Mouse (Mus musculus) kidney, adult 2 months (tissue): Measurements from ENCODE around the gene Git2. TPM values are rescaled to one million over a fixed set of nuclear protein-coding genes. Genes with fewer than 3 reads are reported as not detected.

Source experiments
- DNase-seq: peaks from one replicate; pipeline ENCODE4 v3.0.0; 2021
- H3K27ac ChIP-seq: fragments of 200-500 bp; 2 replicates; pipeline ENCODE4 v1.5.1; 2012; ENCODE audit warnings: low read depth, low read length, control low read depth, inconsistent platforms; ENCODE audit not compliant: insufficient read depth
- H3K27me3 ChIP-seq: fragments of 200-500 bp; replicated peaks from 2 replicates; pipeline ENCODE4 v1.6.1; 2012; ENCODE audit warnings: mild to moderate bottlenecking, moderate library complexity, low read length, inconsistent platforms; ENCODE audit not compliant: control insufficient read depth, insufficient read depth
- H3K36me3 ChIP-seq: fragments of 200-500 bp; 2 replicates; pipeline ENCODE4 v1.6.1; 2012; ENCODE audit warnings: mild to moderate bottlenecking, moderate library complexity, low read length, inconsistent platforms; ENCODE audit not compliant: control insufficient read depth, insufficient read depth
- H3K4me1 ChIP-seq: fragments of 200-500 bp; 2 replicates; pipeline ENCODE4 v1.6.1; 2011; ENCODE audit warnings: low read length; ENCODE audit not compliant: control insufficient read depth, insufficient read depth
- H3K4me3 ChIP-seq: fragments of 200-500 bp; 2 replicates; pipeline ENCODE4 v1.5.1; 2011; ENCODE audit warnings: mild to moderate bottlenecking, low read depth, low read length, control low read depth; ENCODE audit not compliant: insufficient read depth
- CTCF ChIP-seq: fragments of 200-500 bp; conservative IDR thresholded peaks from 2 replicates; pipeline ENCODE4 v1.5.1; 2011; ENCODE audit warnings: low read depth, mild to moderate bottlenecking, control low read depth, low read length, moderate library complexity, mixed read lengths; ENCODE audit not compliant: insufficient read depth, insufficient read length
- POLR2A ChIP-seq: fragments of 200-500 bp; IDR thresholded peaks from one replicate; pipeline ENCODE4 v1.6.1; 2011; ENCODE audit warnings: low read depth, low read length, control low read depth
- WGBS: fragments of 180-500 bp; shearing (Covaris S2); methylation state at CpG from one replicate; pipeline ENCODE4 v1.1.7; 2018; 5-methylcytosine and 5-hydroxymethylcytosine counted together
- polyA plus RNA-seq: library from polyadenylated mRNA; depleted of rRNA; stranded (reverse); fragments of >200 nt; gene quantifications from 2 replicates; pipeline ENCODE4 v1.2.3, GENCODE M21; 2012

The Git2 gene
- polyA plus RNA-seq, 1 experiment, result 30.5 TPM

DNA sequence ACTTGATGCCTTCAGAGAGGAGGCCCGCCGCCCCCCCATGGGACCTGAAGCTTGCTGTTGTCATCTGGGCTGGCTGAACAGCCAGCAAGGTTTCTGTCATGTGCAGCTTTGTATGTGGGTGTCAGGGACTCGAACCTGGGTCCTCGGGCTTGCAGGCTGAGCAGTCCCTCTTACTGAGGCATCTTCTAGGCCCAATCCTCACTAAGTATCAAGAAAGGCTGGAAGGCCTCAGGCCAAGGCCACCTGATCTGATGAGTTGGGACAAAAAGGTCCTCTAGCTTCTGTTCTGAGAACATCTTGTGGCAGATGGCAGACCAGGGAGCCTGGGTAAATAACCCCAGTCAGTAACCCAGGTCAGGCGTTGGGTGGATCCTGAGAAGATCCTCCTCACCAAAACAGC lies 34.5 kb upstream of the Git2 start:
- 91% methylated on average over 5 of the region's 5 CpGs for WGBS
- no peaks in the 10 kb centered on the region for H3K27me3 ChIP-seq
- TF ChIP-seq POLR2A (no peak), CTCF (no peak)
- H3K4me1 ChIP-seq, result no peaks in the 10 kb centered on the region
- no peaks in the 10 kb centered on the region for H3K36me3 ChIP-seq
- no peak overlapping the region for H3K27ac ChIP-seq
- DNase-seq, result no peak
- H3K4me3 ChIP-seq, result no peak overlapping the region

GRCm38 (mm10) chr5:114809181-114809756 lies 34.0 kb upstream of the Git2 start:
- Histone ChIP-seq H3K36me3 (peaks cover 1% of the 10 kb centered on the region; the same call in 1 of the 2 replicates), H3K4me1 (no peaks in the 10 kb centered on the region), H3K4me3 (no peak overlapping the region), H3K27ac (no peak overlapping the region), H3K27me3 (no peaks in the 10 kb centered on the region)
- DNase-seq, result no peak
- no peak for TF ChIP-seq POLR2A
- TF ChIP-seq CTCF, result no peak
- WGBS, result 81% methylated on average over 10 of the region's 10 CpGs

DNA sequence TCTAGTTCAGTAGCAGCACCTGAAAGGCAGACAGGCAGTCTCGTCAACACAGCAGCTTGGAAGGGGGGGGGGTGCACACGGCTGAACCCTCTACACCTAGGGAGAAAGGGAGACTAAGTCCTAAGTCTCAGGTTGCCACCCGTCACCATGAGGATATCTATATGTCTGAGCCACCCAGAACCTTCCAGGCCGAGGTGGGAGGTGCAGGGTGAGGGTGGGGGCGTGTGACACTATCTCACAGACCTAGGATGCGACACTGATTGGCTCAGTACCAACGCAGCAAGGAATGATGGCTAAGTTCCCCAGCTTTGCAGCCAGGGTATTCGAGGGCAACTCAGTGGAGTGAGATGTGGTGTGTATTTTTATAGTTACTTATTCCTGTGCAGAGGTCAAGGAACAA lies 33.1 kb upstream of the Git2 start:
- Histone ChIP-seq H3K27me3 (no peaks in the 10 kb centered on the region), H3K4me1 (no peaks in the 10 kb centered on the region), H3K36me3 (peaks cover 2% of the 10 kb centered on the region; the same call in 1 of the 2 replicates), H3K27ac (no peak overlapping the region), H3K4me3 (no peak overlapping the region)
- no peak for DNase-seq
- no peak for TF ChIP-seq POLR2A
- no peak for TF ChIP-seq CTCF
- WGBS, result 69% methylated on average over 8 of the region's 8 CpGs

GRCm38 (mm10) chr5:114807893-114808292 lies 32.6 kb upstream of the Git2 start:
- Histone ChIP-seq H3K27ac (no peak overlapping the region), H3K36me3 (peaks cover 2% of the 10 kb centered on the region; the same call in 1 of the 2 replicates), H3K4me3 (no peak overlapping the region), H3K4me1 (no peaks in the 10 kb centered on the region), H3K27me3 (no peaks in the 10 kb centered on the region)
- TF ChIP-seq POLR2A (no peak), CTCF (no peak)
- DNase-seq, result no peak
- WGBS, result 78% methylated on average over 6 of the region's 6 CpGs

GRCm38 (mm10) chr5:114807468-114807867 lies 32.2 kb upstream of the Git2 start:
- Histone ChIP-seq H3K4me1 (no peaks in the 10 kb centered on the region), H3K36me3 (peaks cover 2% of the 10 kb centered on the region; the same call in 1 of the 2 replicates), H3K27ac (no peak overlapping the region), H3K4me3 (no peak overlapping the region), H3K27me3 (no peaks in the 10 kb centered on the region)
- DNase-seq, result no peak
- 36% methylated on average over 8 of the region's 8 CpGs for whole genome bisulfite sequencing
- TF ChIP-seq POLR2A (no peak), CTCF (no peak)

- TF ChIP-seq CTCF (no peak), POLR2A (no peak)
- 52% methylated on average over 9 of the region's 9 CpGs for WGBS
Observed at GRCm38 (mm10) chr5:114807063-114807462, 31.7 kb upstream of the Git2 start.

DNA sequence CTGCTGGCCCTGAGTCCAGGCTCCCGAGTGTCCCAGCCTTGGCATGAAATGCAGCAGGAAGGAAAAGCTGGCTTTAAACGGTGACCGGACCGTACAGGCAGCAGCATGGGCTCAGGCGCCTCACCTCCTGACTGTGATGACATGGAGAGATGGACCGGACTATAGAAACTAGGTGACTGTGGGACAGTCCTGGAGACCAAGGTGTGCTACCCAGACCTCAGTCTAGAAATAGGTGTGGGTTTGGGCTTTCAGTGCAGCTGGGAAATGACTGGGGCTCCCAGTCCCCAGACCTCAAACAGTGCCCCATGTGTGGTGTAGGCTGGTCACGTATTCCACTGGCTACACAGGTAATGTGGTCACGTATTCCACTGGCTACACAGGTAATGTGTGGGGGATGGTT lies 31.3 kb upstream of the Git2 start:
- Histone ChIP-seq H3K27me3 (no peaks in the 10 kb centered on the region), H3K4me3 (no peak overlapping the region), H3K27ac (peak overlapping the region; percentile 45), H3K36me3 (peaks cover 2% of the 10 kb centered on the region; the same call in 1 of the 2 replicates), H3K4me1 (no peaks in the 10 kb centered on the region)
- no peak for TF ChIP-seq CTCF
- TF ChIP-seq POLR2A, result no peak
- DNase-seq, result peak; percentile 19
- WGBS, result 63% methylated on average over 8 of the region's 8 CpGs

More at GRCm38 (mm10) chr5:114807063-114807462, 31.7 kb upstream of the Git2 start:
- DNase-seq, result no peak
- H3K4me1 ChIP-seq, result no peaks in the 10 kb centered on the region
- no peaks in the 10 kb centered on the region for H3K27me3 ChIP-seq
- H3K27ac ChIP-seq, result 0 out of 2 replicates have a peak overlapping the region, but pooled peaks have one; percentile 45
- no peak overlapping the region for H3K4me3 ChIP-seq
- H3K36me3 ChIP-seq, result peaks cover 2% of the 10 kb centered on the region; the same call in 1 of the 2 replicates
